Mouse (Mus musculus) intestine, embryonic 15.5 days (tissue): ENCODE data around the gene Arhgap10. TPM values are rescaled to one million over a fixed set of nuclear protein-coding genes. Genes with fewer than 3 reads are reported as not detected.

Experiments
- ATAC-seq: fragments of 200-750 bp; cut with Nextera tagmentation; 2 replicates; pipeline ENCODE4 v1.8.0; 2017; ENCODE audit warnings: moderate TSS enrichment, moderate library complexity
- H3K27ac ChIP-seq: fragments of 300-500 bp; sonication (generic); 2 replicates; pipeline ENCODE4 v1.5.1; 2015; ENCODE audit warnings: mild to moderate bottlenecking, inconsistent platforms
- H3K27me3 ChIP-seq: fragments of 300-500 bp; sonication (generic); replicated peaks from 2 replicates; pipeline ENCODE4 v1.6.1; 2015; ENCODE audit warnings: inconsistent platforms
- H3K36me3 ChIP-seq: fragments of 300-500 bp; sonication (generic); 2 replicates; pipeline ENCODE4 v1.6.1; 2015; ENCODE audit warnings: inconsistent platforms
- H3K4me1 ChIP-seq: fragments of 300-500 bp; sonication (generic); replicated peaks from 2 replicates; pipeline ENCODE4 v1.6.1; 2015; ENCODE audit warnings: inconsistent platforms
- H3K4me2 ChIP-seq: fragments of 300-500 bp; sonication (generic); replicated peaks from 2 replicates; pipeline ENCODE4 v1.6.1; 2015; ENCODE audit warnings: mild to moderate bottlenecking, inconsistent platforms
- H3K4me3 ChIP-seq: fragments of 300-500 bp; sonication (generic); replicated peaks from 2 replicates; pipeline ENCODE4 v1.5.1; 2015; ENCODE audit warnings: inconsistent platforms
- H3K9ac ChIP-seq: fragments of 300-500 bp; sonication (generic); 2 replicates; pipeline ENCODE4 v1.6.1; 2015; ENCODE audit warnings: inconsistent platforms
- H3K9me3 ChIP-seq: fragments of 300-500 bp; sonication (generic); 2 replicates; pipeline ENCODE4 v1.6.1; 2016; ENCODE audit warnings: inconsistent platforms
- WGBS: fragments of 180-500 bp; shearing (Covaris S2); methylation state at CpG from one replicate; pipeline ENCODE4 v1.1.7; 2015; 5-methylcytosine and 5-hydroxymethylcytosine counted together
- polyA plus RNA-seq: library from polyadenylated mRNA; unstranded; fragments of >200 nt; fragmentation: Nextera tagmentation; extraction: Ambion mirVana; gene quantifications from 2 replicates; pipeline ENCODE4 v1.2.1, GENCODE M21; 2015

The Arhgap10 gene
- polyA plus RNA-seq, 1 experiment from 2014 or later = 30.9 TPM

- Histone ChIP-seq H3K9me3 (no peaks in the 10 kb centered on the region), H3K27ac (no peak overlapping the region), H3K36me3 (peaks cover 4% of the 10 kb centered on the region; the same call in 1 of the 2 replicates), H3K4me3 (no peak overlapping the region), H3K27me3 (no peaks in the 10 kb centered on the region), H3K4me1 (no peaks in the 10 kb centered on the region), H3K4me2 (no peak overlapping the region), H3K9ac (no peak overlapping the region)
- 24% methylated on average over 2 of the region's 2 CpGs for WGBS
- ATAC-seq = no peak
Measured at GRCm38 (mm10) chr8:77370308-77370707, 147.4 kb downstream of the Arhgap10 start.

GRCm38 (mm10) chr8:77369671-77370070 lies 148.1 kb downstream of the Arhgap10 start:
- Histone ChIP-seq H3K9ac (no peak overlapping the region), H3K4me1 (no peaks in the 10 kb centered on the region), H3K9me3 (no peaks in the 10 kb centered on the region), H3K4me2 (no peak overlapping the region), H3K27ac (no peak overlapping the region), H3K36me3 (0 out of 2 replicates have a peak, but pooled peaks cover 4% of the 10 kb centered on the region), H3K4me3 (no peak overlapping the region), H3K27me3 (no peaks in the 10 kb centered on the region)
- no peak for ATAC-seq
- 87% methylated on average over 7 of the region's 7 CpGs for WGBS

GRCm38 (mm10) chr8:77367091-77367490 lies 150.7 kb downstream of the Arhgap10 start:
- ATAC-seq = no peak
- WGBS = 57% methylated on average over 3 of the region's 3 CpGs
- H3K4me2 ChIP-seq = no peak overlapping the region
- no peak overlapping the region for H3K27ac ChIP-seq
- H3K4me3 ChIP-seq = no peak overlapping the region
- no peaks in the 10 kb centered on the region for H3K9me3 ChIP-seq
- H3K27me3 ChIP-seq = no peaks in the 10 kb centered on the region
- no peaks in the 10 kb centered on the region for H3K4me1 ChIP-seq
- no peaks in the 10 kb centered on the region for H3K36me3 ChIP-seq
- no peak overlapping the region for H3K9ac ChIP-seq

GRCm38 (mm10) chr8:77366446-77366845 lies 151.3 kb downstream of the Arhgap10 start:
- Histone ChIP-seq H3K4me3 (no peak overlapping the region), H3K27ac (no peak overlapping the region), H3K4me2 (no peak overlapping the region), H3K9ac (no peak overlapping the region), H3K4me1 (no peaks in the 10 kb centered on the region), H3K27me3 (no peaks in the 10 kb centered on the region), H3K9me3 (no peaks in the 10 kb centered on the region), H3K36me3 (no peaks in the 10 kb centered on the region)
- ATAC-seq = no peak
- 90% methylated on average over 4 of the region's 4 CpGs for WGBS

- no peaks in the 10 kb centered on the region for H3K27me3 ChIP-seq
- no peak for ATAC-seq
- no peaks in the 10 kb centered on the region for H3K9me3 ChIP-seq
- no peak overlapping the region for H3K4me2 ChIP-seq
- WGBS = 85% methylated on average over 6 of the region's 6 CpGs
- H3K27ac ChIP-seq = no peak overlapping the region
- H3K4me3 ChIP-seq = no peak overlapping the region
- H3K4me1 ChIP-seq = no peaks in the 10 kb centered on the region
- no peaks in the 10 kb centered on the region for H3K36me3 ChIP-seq
- no peak overlapping the region for H3K9ac ChIP-seq
Measured at GRCm38 (mm10) chr8:77365990-77366389, 151.8 kb downstream of the Arhgap10 start.

GRCm38 (mm10) chr8:77364472-77364871 lies 153.3 kb downstream of the Arhgap10 start:
- no peak for ATAC-seq

GRCm38 (mm10) chr8:77360853-77361252 lies 156.9 kb downstream of the Arhgap10 start:
- WGBS = 79% methylated on average over 5 of the region's 5 CpGs
- no peaks in the 10 kb centered on the region for H3K9me3 ChIP-seq
- H3K4me2 ChIP-seq = no peak overlapping the region
- ATAC-seq = no peak
- H3K27me3 ChIP-seq = no peaks in the 10 kb centered on the region
- H3K9ac ChIP-seq = no peak overlapping the region
- no peak overlapping the region for H3K27ac ChIP-seq
- H3K4me1 ChIP-seq = no peaks in the 10 kb centered on the region
- H3K4me3 ChIP-seq = no peak overlapping the region
- H3K36me3 ChIP-seq = 0 out of 2 replicates have a peak, but pooled peaks cover 3% of the 10 kb centered on the region

More at GRCm38 (mm10) chr8:77364472-77364871, 153.3 kb downstream of the Arhgap10 start:
- H3K9ac ChIP-seq = no peak overlapping the region
- H3K4me2 ChIP-seq = no peak overlapping the region
- H3K9me3 ChIP-seq = no peaks in the 10 kb centered on the region
- no peaks in the 10 kb centered on the region for H3K4me1 ChIP-seq
- H3K36me3 ChIP-seq = no peaks in the 10 kb centered on the region
- no peak overlapping the region for H3K4me3 ChIP-seq
- no peak overlapping the region for H3K27ac ChIP-seq
- 93% methylated on average over 11 of the region's 11 CpGs for WGBS
- no peaks in the 10 kb centered on the region for H3K27me3 ChIP-seq

GRCm38 (mm10) chr8:77360423-77360822 lies 157.3 kb downstream of the Arhgap10 start:
- no peak for ATAC-seq
- Histone ChIP-seq H3K27ac (no peak overlapping the region), H3K4me2 (no peak overlapping the region), H3K27me3 (no peaks in the 10 kb centered on the region), H3K4me3 (no peak overlapping the region), H3K4me1 (no peaks in the 10 kb centered on the region), H3K9me3 (no peaks in the 10 kb centered on the region), H3K36me3 (0 out of 2 replicates have a peak, but pooled peaks cover 3% of the 10 kb centered on the region), H3K9ac (no peak overlapping the region)
- WGBS = 86% methylated on average over 5 of the region's 5 CpGs

- Histone ChIP-seq H3K9me3 (no peaks in the 10 kb centered on the region), H3K4me1 (no peaks in the 10 kb centered on the region), H3K27me3 (no peaks in the 10 kb centered on the region), H3K9ac (no peak overlapping the region), H3K4me3 (no peak overlapping the region), H3K27ac (no peak overlapping the region), H3K4me2 (no peak overlapping the region), H3K36me3 (0 out of 2 replicates have a peak, but pooled peaks cover 3% of the 10 kb centered on the region)
- WGBS = 84% methylated on average over 8 of the region's 8 CpGs
- ATAC-seq = no peak
Measured at GRCm38 (mm10) chr8:77357126-77357525, 160.6 kb downstream of the Arhgap10 start.

GRCm38 (mm10) chr8:77355344-77355743 lies 162.4 kb downstream of the Arhgap10 start:
- Histone ChIP-seq H3K27me3 (no peaks in the 10 kb centered on the region), H3K9ac (no peak overlapping the region), H3K4me2 (no peak overlapping the region), H3K36me3 (0 out of 2 replicates have a peak, but pooled peaks cover 3% of the 10 kb centered on the region), H3K4me3 (no peak overlapping the region), H3K27ac (no peak overlapping the region), H3K9me3 (no peaks in the 10 kb centered on the region), H3K4me1 (no peaks in the 10 kb centered on the region)
- no peak for ATAC-seq
- 82% methylated on average over 5 of the region's 5 CpGs for WGBS

- ATAC-seq = no peak
- H3K4me2 ChIP-seq = no peak overlapping the region
- no peak overlapping the region for H3K9ac ChIP-seq
- no peaks in the 10 kb centered on the region for H3K4me1 ChIP-seq
- 94% methylated on average over 1 of the region's 1 CpGs for WGBS
- 0 out of 2 replicates have a peak, but pooled peaks cover 3% of the 10 kb centered on the region for H3K36me3 ChIP-seq
- H3K9me3 ChIP-seq = no peaks in the 10 kb centered on the region
- no peak overlapping the region for H3K27ac ChIP-seq
- no peak overlapping the region for H3K4me3 ChIP-seq
- H3K27me3 ChIP-seq = no peaks in the 10 kb centered on the region
Measured at GRCm38 (mm10) chr8:77354189-77354588, 163.6 kb downstream of the Arhgap10 start.

GRCm38 (mm10) chr8:77351177-77351860 lies 166.4 kb downstream of the Arhgap10 start:
- H3K27me3 ChIP-seq = no peaks in the 10 kb centered on the region
- no peaks in the 10 kb centered on the region for H3K4me1 ChIP-seq
- no peak for ATAC-seq
- no peak overlapping the region for H3K4me2 ChIP-seq
- no peaks in the 10 kb centered on the region for H3K9me3 ChIP-seq
- no peak overlapping the region for H3K9ac ChIP-seq
- H3K4me3 ChIP-seq = no peak overlapping the region
- WGBS = 84% methylated on average over 9 of the region's 9 CpGs
- no peaks in the 10 kb centered on the region for H3K36me3 ChIP-seq
- no peak overlapping the region for H3K27ac ChIP-seq
